Mouse (Mus musculus): ENCODE data around the gene Galnt7.

Gene Galnt7

DNA sequence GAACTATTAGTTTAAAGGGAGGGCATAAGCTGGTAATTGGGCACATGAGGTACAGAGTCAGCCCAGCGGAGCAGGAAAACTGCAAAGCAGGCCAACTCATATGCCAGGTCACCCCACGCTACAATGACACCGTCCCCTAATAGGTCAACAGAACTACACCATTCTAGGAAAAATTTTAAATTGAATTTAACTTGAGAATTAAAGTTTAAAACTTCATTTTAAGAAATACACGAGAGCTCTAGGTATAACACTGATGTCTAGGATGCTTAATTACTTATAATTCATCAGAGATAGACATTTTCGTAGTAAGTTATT is 67.7 kb downstream of the Galnt7 start:
- no peak for DNase-seq (ENCODE audit: low spot score in 2 of 2)

DNA sequence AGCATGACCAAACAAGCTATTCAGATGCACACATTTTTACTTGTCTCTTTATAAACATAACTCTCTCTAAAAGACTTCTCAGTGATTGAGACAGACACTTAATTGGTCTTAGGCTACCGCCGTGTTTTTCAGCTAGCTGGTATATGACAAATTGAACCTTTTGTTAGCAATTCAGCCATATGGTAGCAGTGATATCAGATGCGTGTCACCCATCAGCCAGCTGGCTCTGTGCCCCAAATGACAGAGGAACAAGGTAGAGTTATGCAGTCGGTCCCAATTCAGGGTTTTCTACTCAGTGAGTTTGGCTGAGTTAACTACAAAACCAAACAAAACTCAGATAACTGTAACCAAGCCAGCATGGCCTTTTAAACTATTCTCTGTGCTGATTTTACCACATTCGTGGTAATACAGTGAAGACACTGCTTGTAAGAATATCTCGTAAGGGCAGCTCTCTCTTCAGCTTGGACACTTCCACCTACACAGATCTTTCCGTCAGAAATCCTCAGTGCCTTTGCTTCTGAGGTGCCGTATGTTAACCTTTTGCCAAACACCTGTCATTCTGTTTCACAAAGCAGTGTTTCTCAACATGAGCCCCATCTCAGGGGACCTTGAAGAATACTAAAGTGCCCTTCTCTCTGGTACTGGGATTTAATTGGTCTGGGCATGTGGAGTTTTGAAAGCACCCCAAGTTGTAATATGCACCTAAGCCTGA is 68.3 kb downstream of the Galnt7 start:
- no peak for DNase-seq (ENCODE audit: low spot score in 2 of 2)

DNA sequence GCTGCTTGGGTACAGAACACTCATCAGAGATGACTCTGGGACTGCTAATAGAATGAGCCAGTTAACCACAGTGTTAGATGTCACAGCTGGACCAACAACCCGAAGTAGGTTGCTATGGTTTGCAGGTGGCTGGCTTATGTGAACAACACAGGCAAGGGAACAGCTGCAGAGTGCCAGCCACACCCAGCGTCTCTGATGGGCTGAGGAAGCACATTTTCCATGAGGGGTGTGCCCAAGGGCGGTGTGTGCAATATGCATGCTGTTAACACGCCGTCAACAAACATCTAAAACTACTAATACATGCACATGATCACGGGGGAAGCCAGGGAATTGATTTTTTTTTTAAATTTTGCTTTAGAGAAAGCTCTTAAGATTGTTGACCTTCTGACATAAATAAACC is 73.0 kb downstream of the Galnt7 start:
- DNase-seq (ENCODE audit: low spot score in 2 of 2), result no peak

DNA sequence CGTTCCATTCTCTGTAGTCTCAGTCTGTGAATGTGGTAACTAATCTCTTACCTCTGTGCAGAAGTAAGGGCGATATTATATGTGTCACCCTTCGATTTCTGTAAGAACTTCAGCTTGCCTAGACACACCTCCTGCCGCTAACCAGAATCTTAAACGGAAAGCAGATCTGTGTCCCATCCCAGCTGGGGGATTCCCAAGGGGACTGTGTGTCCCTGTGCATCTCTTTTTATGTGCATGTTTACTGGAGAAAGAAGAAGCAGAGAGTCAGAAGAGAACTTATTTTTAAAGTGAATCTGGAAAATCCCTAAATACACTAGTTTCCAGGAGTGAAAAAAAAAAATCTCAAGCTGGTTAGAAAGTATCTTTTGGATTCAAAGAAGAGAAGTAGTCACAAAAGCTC is 75.5 kb downstream of the Galnt7 start:
- no peak for DNase-seq (ENCODE audit: low spot score in 2 of 2)

DNA sequence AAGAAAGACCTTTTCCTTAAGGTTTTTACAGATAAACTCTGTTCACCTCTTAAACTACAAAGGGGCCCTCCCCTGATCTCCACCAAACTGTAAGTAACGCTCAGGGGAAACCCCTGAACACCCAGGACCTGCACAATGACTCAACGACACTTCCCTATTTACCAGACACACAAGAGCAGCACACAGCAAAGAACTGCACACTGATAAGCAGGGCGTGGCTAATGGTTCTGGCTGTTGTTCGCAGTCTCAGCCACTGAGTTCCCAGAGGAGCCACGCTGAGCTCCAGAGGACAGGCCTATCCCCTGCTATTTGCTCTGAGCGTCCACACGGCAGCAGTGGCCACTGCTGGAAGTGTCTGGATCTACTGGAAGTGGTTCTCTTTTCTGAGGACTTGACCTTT is 76.6 kb downstream of the Galnt7 start:
- no peak for DNase-seq (ENCODE audit: low spot score in 2 of 2)

DNA sequence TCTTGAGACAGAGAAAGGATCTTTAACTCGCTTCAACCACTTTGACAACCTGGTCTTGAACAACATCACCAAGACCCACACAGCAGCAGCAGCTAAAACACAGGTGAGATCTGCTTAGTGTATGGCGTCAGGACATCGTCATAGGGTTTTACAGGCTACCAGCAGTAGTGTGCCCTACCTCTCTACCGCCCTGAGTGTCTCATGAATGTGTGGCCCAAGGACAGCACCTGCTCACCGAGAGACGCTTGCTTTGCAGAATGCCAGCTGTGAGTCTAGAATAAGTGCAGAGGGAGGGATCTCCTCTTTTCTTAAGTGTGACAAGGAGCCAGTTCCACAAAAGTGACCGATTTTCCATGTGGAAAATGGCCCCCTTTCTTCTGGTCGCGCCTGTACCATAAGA is 77.5 kb downstream of the Galnt7 start:
- no peak for DNase-seq (ENCODE audit: low spot score in 2 of 2)

DNA sequence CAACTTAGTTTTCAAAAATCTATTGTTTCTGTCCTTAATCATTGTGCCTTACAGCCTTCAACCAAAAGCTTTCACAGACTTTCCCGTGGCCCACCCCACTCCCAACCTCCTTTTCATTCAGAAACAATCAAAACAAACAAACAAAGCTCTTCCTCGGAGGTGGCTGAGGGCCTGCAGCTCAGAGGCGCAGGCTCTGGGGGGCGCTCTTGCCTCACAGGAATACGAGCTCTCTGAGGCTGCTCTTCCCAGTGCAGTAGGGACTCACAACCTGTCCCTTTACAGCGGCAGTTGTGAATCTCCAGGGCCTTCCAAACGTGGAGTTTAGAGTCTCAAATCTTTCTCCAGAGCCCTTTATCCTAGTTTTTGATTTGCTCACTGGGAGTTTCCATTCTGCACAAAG is 78.4 kb downstream of the Galnt7 start:
- peak; percentile 60 to 66 for DNase-seq (ENCODE audit: low spot score in 2 of 2)

DNA sequence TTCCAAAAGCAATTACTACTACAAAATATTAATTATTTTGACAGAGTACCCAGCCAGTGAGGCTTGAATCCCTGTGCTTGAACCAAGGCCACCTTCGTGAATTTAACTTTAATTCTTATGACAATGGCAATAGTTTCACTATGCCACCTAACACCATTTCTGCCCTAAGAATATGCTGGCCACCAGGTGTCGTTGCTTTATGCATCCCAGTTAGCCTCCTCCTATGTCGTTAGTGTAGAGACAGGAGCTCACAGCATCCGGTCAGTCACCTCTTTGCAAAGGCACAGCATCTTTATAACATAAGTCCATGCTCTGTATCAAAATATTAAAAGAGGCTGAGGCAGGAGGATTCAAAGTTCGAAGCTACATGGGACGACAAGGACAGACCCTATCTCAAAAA is 79.0 kb downstream of the Galnt7 start:
- DNase-seq (ENCODE audit: low spot score in 2 of 2), result no peak

DNA sequence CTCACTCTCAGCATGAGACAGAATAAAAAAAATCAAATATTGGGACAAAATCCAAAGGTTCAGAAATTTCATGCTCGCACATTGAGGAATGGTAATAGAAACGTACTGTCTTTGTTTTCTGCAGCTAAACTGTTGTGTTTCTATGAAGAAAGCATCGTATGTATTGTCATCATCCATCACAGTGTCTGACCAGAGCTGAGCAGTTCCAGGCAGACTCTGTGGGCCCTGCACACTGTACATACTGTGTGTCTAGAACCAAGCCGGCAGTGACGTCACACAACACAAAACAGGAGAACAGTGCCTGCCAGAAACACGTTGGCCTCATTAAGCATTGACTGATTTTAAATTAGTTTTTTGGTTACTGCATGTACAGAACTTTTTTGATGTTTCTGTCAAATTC is 82.9 kb downstream of the Galnt7 start:
- no peak for DNase-seq (ENCODE audit: low spot score in 2 of 2)

DNA sequence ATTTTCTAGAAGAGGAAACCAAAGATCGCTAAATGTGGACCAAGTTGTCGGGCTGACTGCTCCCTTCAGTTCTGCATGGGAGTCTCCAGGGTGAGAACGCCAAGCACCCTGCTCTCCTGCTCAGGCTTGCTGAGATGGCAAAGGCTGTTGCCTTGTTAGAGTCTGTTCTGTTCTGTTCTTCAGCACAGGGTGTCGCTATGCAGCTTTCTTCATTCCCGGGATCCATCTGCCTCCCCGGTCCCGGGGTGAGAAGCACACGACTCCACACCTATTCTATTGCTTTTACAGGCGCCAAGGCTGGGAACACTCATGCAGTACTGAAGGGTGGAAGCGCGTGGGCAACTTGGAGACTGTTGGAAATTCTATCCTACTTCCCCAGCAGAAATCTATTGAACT is 83.4 kb downstream of the Galnt7 start:
- no peak for DNase-seq (ENCODE audit: low spot score in 2 of 2)

DNA sequence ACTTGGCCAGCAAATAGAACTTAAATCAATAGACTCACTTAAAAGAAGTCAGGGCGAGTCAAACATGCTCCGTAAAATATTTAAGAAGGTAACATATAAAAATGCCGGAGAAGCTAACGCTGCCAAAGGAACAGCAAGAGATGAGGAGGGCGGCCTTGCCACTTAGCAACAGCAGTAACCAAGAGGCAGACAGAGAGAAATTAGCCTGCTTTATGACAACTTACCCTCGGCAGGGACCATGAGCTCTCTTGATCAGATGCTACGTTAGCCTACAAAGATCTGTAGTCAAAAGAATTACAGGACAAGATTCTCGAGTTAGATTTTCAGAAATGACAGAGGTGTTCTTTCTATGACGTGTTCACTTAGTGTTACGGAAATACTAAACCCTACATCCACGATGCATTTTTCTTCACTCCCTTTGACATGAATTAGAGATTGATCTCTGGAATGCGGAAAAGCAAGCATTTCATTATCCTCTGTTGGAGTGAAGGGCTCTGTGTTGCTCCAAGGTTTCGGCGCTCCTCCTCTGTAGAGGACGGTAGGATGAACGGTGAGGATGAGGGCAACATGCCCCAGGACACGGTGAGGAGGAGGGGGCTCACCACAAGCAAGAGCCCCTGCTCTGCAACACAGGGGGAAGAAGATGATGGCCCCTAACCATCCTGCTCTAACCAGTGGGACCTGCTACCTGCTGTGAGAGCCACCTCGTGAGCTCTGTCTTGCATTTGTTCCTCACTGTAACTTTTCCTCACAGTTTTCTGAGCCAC is 84.0 kb downstream of the Galnt7 start:
- DNase-seq (ENCODE audit: low spot score in 2 of 2), result no peak

DNA sequence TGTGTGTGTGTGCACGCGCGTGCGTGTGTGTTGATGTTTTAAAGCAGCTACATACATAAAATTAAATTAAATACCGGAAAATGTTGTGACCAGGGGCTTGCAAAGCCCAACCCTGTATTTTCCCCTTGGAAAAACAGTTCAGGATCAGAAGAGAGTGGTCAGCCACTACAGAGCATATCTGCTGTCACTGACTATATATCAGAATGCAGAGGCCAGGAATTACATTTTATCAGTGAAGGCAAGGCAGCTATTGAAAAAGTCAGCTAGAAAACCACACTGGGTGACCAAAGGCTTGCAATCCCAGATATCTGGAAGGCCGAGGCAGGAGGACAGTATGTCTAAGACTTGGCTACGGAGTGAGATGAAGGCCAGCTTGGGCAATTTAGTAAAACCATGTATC is 84.8 kb downstream of the Galnt7 start:
- no peak for DNase-seq (ENCODE audit: low spot score in 2 of 2)

DNA sequence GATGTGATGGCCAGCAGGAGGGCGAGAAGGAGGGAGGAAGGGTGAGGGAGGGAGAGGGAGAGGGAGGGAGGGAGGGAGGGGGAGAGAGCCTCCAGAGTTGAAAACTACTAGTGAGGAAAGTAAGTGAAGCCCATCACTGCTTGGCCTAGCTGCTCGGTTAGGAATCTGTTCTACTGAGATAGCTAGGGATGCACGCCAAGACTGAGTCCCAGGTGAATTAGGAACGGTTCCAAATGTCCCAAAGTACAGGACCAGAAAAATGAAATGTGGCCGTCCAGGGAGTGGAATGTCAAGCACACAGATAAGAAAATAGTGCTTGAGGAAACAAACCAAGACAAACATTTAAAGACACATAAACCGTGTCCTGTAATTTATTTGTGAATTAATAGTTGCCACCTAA is 87.8 kb downstream of the Galnt7 start:
- no peak for DNase-seq (ENCODE audit: low spot score in 2 of 2)

DNA sequence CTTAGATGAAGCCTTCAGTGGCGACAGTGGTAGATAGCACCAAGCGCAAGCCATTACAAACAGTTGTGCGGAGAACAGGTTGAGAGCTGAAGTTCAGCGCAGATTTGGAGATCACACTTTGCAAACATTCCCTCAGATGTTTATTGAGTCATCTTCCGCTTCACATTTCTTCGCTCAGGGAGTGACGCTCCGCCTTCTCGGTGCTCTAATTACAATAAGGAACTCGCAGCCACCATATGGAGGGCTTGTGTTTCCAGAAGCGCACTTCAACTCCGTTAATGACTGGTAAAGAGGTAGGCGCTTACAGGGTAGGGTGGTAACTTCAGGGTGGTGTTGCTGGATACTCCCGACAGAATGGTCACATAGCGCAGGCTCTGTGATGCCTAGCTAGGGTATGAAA is 89.1 kb downstream of the Galnt7 start:
- DNase-seq (ENCODE audit: low spot score in 2 of 2), result no peak

DNA sequence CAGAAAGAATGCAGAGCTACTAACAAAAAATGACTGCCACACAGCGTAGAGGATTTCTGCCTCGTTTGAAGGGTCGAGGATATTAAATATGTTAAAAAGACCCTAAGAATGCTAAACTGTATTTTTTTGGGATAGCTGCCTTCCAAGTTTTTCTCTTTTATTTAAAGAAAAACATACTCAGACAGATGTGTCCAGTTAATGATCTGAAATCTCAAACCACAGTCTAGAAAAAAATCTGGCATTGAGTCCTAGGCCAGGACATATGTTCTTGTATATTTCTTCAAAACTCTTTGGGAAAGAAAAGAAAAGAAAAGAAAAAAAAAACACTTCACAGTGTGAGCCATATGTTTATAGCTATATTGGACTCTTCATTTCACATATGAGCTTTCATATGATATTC is 90.1 kb downstream of the Galnt7 start:
- DNase-seq (ENCODE audit: low spot score in 2 of 2), result no peak

DNA sequence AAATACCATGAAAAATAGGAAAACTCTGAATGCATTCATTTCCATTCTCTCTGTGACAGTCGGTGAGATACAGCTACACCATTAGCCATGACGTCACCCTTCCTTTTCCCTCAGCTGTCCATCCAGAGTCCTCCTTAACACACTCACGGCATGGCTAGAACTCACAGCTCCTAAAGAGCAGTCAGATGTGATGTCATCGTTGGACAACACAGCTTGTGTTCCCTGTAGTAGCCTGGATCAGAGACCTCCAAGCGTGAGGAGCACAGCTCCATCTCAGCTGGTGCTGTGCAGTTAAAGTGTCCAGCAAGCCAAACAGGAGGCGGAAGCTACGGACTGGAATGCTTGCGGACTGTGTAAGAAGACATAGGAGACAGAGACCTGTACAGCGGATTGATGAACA is 91.9 kb downstream of the Galnt7 start:
- no peak for DNase-seq (ENCODE audit: low spot score in 2 of 2)

DNA sequence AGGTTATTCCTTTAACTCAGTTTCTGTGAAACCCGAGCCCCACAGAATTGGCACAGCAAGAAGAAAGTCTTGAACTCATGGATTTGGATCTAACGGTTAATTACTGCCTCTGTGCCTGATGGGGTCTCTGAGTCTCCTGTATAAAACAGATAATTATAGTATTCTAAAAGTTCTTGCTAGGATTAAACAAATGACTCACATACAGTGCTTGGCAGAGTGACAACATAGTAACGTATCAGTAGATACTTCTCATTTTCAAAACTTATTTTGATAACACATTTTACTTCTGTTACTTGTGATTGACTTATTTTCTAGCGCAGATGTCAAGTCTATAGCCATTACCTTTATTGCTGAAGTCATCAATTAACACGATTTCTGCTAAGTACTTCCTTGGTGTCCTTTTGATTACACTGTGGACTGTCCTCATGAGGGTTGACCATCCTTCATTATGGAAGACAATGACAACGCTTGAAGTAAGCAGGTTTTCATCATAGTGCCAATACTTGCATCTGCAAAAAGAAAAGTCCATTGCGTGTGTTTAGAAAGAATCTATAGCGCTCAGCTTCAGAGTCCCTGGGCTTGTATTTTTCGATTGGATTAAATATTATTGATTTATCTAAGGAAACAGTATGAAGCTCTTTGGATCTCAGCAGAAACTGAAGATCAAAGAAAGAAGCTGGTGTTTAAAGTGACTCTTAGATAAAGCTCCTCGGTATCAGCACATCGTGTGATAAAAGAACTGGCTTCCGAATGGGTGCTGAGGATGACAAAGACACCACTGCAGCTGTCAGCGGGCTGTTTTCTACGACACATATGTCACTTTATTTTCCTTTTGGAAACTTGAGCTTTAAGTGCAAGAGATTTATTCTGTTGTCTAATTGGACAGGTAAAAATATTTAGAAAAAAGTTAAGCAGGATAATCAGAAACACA is 100.5 kb downstream of the Galnt7 start:
- DNase-seq (ENCODE audit: low spot score in 2 of 2), result no peak

DNA sequence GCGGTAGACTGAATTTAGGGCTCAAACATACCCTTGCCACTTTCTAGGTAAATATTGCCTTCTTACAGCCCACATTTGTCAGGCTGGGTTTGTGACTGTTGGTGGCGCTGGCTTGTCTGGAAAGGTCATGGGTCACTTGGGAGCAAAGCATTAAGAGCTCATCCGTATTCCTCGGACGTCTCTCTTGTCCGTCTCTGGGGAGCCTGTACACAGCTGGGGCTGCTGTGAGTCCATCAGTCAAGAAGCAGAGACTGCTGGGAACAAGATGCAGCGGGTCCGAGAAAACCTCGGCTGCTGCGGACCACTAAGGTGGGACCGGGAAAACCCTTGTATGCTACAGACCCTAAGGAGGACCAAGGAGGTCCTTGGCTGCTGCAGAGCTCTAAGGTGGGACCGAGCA is 105.3 kb downstream of the Galnt7 start:
- DNase-seq (ENCODE audit: low spot score in 2 of 2), result no peak

DNA sequence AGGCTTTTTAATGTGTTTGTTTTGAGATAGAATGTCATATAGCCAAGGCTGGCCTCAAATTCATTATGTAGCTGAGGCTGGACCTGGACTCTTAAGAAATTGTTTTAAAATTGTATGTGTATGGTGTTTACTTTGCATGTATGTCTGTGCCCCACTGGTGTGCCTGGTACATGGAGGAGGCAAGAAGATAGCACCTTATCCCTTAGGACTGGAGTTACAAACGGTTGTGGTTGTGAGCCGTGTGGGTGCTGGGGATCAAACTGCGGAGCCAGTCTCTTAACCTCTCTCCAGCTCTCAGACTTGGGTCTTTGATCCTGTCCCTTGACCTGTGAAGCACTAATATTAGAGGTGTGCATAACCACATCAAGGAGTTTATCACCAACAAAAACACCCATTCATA is 106.0 kb downstream of the Galnt7 start:
- DNase-seq (ENCODE audit: low spot score in 2 of 2), result no peak

DNA sequence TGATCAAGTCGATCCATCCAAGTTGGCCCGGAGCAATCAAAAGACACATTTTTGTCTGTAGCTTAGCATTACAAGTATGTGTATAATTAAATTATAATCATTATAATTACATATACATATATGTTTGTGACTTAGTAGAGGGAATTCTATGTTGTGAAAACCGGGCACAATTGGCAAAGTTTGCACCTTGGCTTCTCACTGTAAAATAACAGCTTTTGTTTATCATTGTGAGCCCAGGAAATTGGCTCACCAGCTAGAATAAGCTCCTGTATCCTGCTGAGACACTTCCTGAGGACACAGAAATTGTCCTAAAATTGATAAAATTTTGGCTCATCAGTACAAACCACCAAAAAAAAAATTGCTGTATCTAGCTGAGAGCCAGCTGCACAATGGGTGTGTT is 106.4 kb downstream of the Galnt7 start:
- DNase-seq (ENCODE audit: low spot score in 2 of 2), result no peak

DNA sequence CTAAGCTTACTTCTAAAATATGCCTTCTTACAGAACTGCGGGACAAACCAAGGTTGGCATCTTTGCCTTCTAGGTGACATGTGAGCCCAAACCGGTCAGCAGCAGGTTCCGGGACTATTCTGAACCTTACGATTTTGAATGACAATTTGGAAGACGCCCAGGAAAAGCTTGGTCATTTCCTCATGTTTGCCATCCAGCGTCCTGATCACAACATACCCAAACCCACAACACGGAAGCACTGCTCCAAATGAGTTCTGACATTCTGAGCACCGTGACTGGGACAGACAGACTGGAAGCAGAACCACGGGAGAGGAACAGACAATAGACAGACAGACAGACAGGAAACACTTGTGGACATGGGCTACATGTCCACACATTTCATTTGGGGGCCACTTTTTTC is 111.4 kb downstream of the Galnt7 start:
- no peak for DNase-seq (ENCODE audit: low spot score in 2 of 2)

DNA sequence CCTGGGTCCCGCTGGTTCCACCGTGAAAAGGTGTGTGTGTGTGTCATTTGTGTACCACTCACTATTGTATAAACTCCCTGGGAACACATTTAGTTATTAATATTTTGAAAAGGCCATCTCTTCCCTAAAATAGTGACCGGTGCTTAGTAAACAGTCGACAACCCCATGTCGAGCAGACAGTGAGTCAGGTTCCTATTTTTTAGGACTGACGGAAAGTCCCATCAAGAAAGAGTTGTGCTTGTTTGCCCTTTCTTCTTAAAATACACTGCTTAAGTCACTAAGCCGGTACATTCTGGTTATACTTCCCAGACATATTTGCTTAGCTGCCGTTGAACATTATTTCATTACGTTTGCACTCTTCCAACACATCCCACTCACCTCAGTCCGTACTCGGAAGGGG is 111.9 kb downstream of the Galnt7 start:
- no peak for DNase-seq (ENCODE audit: low spot score in 2 of 2)

All from frontal cortex, postnatal 25 days (tissue).